Mouse (Mus musculus) olfactory bulb, adult 2 months (tissue): Measurements from ENCODE around the gene Lcp2.

Experiments
- CTCF ChIP-seq: fragments of 200-500 bp; IDR thresholded peaks from 2 replicates; pipeline ENCODE4 v1.5.1; 2012; ENCODE audit warnings: low read depth, mild to moderate bottlenecking, low read length, moderate library complexity; ENCODE audit not compliant: insufficient read depth
- POLR2A ChIP-seq: fragments of 200-500 bp; IDR thresholded peaks from 2 replicates; pipeline ENCODE4 v1.6.1; 2012; ENCODE audit warnings: mild to moderate bottlenecking, low read depth, low read length, moderate library complexity; ENCODE audit not compliant: insufficient read depth

DNA sequence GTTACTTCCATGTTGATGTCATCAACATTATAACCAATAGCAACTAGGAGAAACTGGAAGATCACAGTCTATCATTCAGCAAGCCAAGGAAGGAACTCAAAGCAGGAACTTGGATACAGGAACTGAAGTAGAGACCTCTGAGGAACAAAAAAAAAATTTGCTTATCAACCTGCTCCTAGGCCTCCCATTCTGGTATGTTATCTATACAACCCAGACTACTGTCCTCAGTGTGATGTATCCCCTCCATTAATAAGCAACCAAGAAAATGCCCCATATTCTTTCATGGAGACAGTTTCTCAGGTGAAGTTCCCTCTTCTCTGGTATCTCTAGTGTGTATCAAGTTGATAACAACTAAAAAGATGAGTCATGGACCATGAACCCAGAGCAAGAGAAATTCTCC, 11.6 kb downstream of the Lcp2 start:
- TF ChIP-seq CTCF (no peak), POLR2A (no peak)
